Mouse (Mus musculus): Measurements from ENCODE around the gene Tenm2. TPM values are rescaled to one million over a fixed set of nuclear protein-coding genes. Genes with fewer than 3 reads are reported as not detected.
A peak's percentile ranks its signal among the peaks of the same experiment; 100 is the strongest.

Gene Tenm2
- polyA plus RNA-seq, 1 experiment from 2014 or later, result 3.2 TPM

DNA sequence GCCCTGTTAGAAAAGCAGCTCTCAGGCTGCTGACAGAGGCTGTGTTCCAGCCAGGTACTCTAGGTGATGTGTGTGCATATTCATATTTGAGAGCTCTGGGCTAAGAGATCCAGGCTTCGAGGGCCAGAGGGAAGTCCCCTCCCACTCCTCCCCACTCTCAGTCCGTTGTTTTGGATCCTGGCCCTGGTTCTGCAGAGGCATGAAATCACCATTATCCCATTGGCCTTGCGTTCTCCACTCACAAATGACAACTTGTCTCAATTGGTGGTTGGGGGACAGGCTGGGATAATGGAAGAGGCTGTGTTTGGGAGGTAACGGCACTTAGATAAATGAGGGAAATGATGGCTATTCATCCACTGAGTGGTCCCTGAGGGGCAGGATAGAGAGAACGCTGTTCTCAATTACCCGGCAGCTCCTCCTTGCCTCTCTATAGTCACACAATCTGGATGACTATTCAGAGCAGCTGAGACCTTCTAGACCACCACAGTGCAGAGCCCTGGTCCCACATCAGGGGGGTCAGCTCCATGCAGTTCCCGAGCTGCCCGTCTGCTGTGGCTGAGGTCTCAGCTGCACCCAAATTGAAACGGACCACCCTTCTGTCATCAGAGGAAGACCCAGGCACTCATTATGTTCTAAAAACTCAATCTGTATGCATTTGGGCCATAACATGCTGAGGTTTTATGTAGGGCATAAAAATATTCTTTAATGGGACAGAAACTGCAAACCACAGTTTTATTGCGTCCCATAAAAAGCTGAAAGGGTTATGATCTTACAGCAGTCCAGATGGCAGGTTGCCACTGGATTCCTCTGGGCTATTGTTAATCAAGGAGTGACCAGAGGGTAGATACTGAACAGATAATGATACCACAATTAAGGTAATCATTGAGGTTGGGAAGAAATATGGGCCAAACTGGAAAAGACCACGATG lies 1226.2 kb downstream of the Tenm2 start:
- H3K9ac ChIP-seq (ENCODE audit: low read length), result no peak overlapping the region
- H3K27me3 ChIP-seq (ENCODE audit: control insufficient read depth, insufficient read depth, low read length), result no peaks in the 10 kb centered on the region
- 35% methylated on average over 11 of the region's 11 CpGs for WGBS
- no peaks in the 10 kb centered on the region for H3K9me3 ChIP-seq (ENCODE audit: control insufficient read depth, low read length)
- peak; percentile 46 for DNase-seq (ENCODE audit: low spot score)
- no peak overlapping the region for H3K4me3 ChIP-seq (ENCODE audit: low read depth, low read length)
- no peak overlapping the region for H3K4me2 ChIP-seq (ENCODE audit: low read depth)
- H3K27ac ChIP-seq (ENCODE audit: low read depth, low read length), result no peak overlapping the region
- H3K36me3 ChIP-seq (ENCODE audit: control insufficient read depth, insufficient read depth, low read length), result no peaks in the 10 kb centered on the region
- H3K4me1 ChIP-seq (ENCODE audit: control insufficient read depth, insufficient read depth, low read length), result no peaks in the 10 kb centered on the region
- peak; percentile 82 for ATAC-seq (ENCODE audit: insufficient read depth, low FRiP score, low TSS enrichment)

DNA sequence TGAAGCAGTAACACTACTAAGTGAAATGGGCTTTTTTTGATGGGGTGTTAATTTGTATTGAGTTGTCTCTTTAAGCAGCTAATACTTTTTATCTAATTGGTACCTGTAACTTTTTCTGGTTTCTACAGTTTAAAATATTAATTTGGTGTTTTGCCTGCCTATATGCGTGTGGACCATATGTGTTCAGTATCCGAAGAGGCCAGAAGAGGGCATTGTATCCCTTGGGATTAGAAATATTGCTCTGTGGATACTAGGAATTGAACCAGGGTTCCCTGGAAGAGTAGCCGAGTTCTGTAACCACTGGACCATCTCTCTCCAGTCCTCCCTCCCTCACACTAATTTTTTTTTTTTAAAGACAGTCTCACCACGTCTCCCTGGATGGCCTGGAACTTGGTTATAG lies 1232.9 kb downstream of the Tenm2 start:
- ATAC-seq (ENCODE audit: insufficient read depth, low FRiP score, low TSS enrichment) (no peak), DNase-seq (ENCODE audit: low spot score) (no peak)
- Histone ChIP-seq H3K27me3 (ENCODE audit: control insufficient read depth, insufficient read depth, low read length) (no peaks in the 10 kb centered on the region), H3K4me1 (ENCODE audit: control insufficient read depth, insufficient read depth, low read length) (peaks cover 14% of the 10 kb centered on the region), H3K36me3 (ENCODE audit: control insufficient read depth, insufficient read depth, low read length) (no peaks in the 10 kb centered on the region), H3K4me3 (ENCODE audit: low read depth, low read length) (no peak overlapping the region), H3K9ac (ENCODE audit: low read length) (no peak overlapping the region), H3K9me3 (ENCODE audit: control insufficient read depth, low read length) (no peaks in the 10 kb centered on the region), H3K27ac (ENCODE audit: low read depth, low read length) (no peak overlapping the region), H3K4me2 (ENCODE audit: low read depth) (no peak overlapping the region)
- 46% methylated on average over 4 of the region's 4 CpGs for WGBS

DNA sequence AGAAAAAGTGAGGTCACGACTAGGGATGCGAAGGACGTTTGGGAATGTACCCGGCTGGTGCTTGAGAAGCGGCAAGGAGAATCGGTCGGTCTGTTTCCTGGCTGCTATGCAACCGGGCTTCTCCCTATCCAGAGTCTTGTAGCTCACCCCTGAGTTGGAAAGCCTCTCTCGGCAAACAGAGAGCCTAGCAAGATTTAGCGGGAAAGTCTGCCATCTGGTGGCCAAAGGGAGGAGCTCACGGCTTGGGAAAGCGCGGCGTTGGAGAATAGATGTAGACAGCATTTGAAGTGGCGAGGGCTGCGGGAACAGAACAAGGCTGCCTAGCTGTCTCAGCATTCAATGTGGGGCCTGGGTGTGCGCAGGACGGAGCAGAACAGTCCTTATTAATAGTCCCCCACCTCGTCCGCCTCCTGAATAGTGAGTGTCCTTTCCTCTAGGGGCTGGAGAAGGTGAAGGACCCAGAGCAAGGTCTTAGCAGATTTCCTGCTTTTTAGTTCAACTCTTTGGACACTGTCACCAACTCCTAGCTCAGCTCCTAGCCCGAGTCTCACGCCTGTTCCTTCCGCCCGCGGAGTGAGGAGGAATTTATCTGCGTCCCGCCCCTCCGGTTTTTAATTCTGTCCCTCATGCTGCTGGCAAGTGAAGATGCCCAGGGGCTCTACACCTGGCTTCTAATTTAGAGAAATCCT lies 1234.3 kb downstream of the Tenm2 start:
- H3K27me3 ChIP-seq (ENCODE audit: control insufficient read depth, insufficient read depth, low read length), result no peaks in the 10 kb centered on the region
- H3K4me2 ChIP-seq (ENCODE audit: low read depth), result peak overlapping the region; percentile 34
- H3K9me3 ChIP-seq (ENCODE audit: control insufficient read depth, low read length), result no peaks in the 10 kb centered on the region
- H3K4me3 ChIP-seq (ENCODE audit: low read depth, low read length), result peak overlapping the region; percentile 12; the same call in 1 of the 2 replicates
- WGBS, result 7% methylated on average over 28 of the region's 28 CpGs
- peak; percentile 77 for ATAC-seq (ENCODE audit: insufficient read depth, low FRiP score, low TSS enrichment)
- H3K4me1 ChIP-seq (ENCODE audit: control insufficient read depth, insufficient read depth, low read length), result peaks cover 14% of the 10 kb centered on the region
- no peak overlapping the region for H3K27ac ChIP-seq (ENCODE audit: low read depth, low read length)
- DNase-seq (ENCODE audit: low spot score), result peak; percentile 94
- no peak overlapping the region for H3K9ac ChIP-seq (ENCODE audit: low read length)
- no peaks in the 10 kb centered on the region for H3K36me3 ChIP-seq (ENCODE audit: control insufficient read depth, insufficient read depth, low read length)

DNA sequence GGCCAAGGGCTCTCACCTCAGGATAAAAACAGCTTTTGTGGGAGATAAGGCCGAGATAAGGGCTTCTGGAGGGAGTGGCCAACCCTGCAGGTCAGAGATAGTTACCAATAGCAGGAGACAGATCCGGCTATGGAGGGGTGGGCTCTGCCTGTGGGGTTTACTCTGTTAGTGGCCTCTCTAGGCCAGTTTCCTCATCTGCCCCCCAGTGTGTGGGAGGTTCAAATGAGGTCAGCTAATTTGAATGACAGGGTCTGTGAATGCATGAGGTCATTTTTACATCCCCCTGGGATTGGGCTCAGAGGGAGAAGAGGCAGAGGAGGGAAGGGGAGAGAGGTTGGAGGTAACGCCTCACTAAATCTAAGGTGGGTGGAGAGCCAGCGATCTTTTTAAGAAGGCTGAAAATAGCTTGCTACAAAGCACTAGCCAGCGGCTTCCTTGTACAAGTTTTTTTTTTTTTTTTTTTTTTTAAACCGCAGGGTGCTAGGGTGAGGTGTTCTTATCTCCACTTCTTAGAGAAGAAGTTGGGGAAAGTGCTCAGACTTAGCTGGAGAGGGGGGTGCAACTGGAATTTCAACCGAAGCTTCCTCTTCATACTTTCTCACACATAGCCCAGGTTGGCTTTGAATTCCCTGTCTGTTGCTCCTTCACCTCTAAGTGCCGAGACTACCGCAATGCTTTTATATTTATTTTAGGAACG lies 1235.0 kb downstream of the Tenm2 start:
- Histone ChIP-seq H3K36me3 (ENCODE audit: control insufficient read depth, insufficient read depth, low read length) (no peaks in the 10 kb centered on the region), H3K4me1 (ENCODE audit: control insufficient read depth, insufficient read depth, low read length) (peaks cover 14% of the 10 kb centered on the region), H3K27me3 (ENCODE audit: control insufficient read depth, insufficient read depth, low read length) (no peaks in the 10 kb centered on the region), H3K27ac (ENCODE audit: low read depth, low read length) (no peak overlapping the region), H3K4me2 (ENCODE audit: low read depth) (peak overlapping the region; percentile 34), H3K9ac (ENCODE audit: low read length) (no peak overlapping the region), H3K9me3 (ENCODE audit: control insufficient read depth, low read length) (no peaks in the 10 kb centered on the region), H3K4me3 (ENCODE audit: low read depth, low read length) (peak overlapping the region; percentile 12; the same call in 1 of the 2 replicates)
- WGBS, result 3% methylated on average over 10 of the region's 10 CpGs
- DNase-seq (ENCODE audit: low spot score), result no peak
- peak; percentile 40 for ATAC-seq (ENCODE audit: insufficient read depth, low FRiP score, low TSS enrichment)

DNA sequence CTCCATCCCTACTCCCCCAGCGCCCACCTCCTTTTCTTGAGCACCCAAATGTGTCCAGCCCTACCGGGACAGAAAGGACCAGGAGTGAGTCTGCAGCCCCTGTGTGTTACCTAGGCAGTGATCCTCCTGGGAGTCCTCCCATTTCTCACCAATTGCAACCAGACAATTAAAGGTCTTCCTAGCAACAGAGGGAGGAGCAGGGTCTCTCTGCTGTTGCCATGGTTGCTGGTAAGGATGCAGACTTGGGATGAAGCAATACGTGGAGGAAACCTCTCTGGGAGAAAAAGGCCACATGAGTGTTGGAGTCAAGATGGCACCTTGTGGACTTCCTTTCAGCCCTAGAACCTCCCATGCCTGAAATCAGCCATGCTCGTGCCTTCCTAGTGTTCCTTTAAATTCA lies 1235.7 kb downstream of the Tenm2 start:
- no peak overlapping the region for H3K27ac ChIP-seq (ENCODE audit: low read depth, low read length)
- H3K4me1 ChIP-seq (ENCODE audit: control insufficient read depth, insufficient read depth, low read length), result peaks cover 14% of the 10 kb centered on the region
- H3K9me3 ChIP-seq (ENCODE audit: control insufficient read depth, low read length), result no peaks in the 10 kb centered on the region
- 0 out of 2 replicates have a peak overlapping the region, but pooled peaks have one; percentile 5 for H3K4me2 ChIP-seq (ENCODE audit: low read depth)
- H3K4me3 ChIP-seq (ENCODE audit: low read depth, low read length), result no peak overlapping the region
- ATAC-seq (ENCODE audit: insufficient read depth, low FRiP score, low TSS enrichment) (no peak), DNase-seq (ENCODE audit: low spot score) (peak; percentile 42)
- H3K36me3 ChIP-seq (ENCODE audit: control insufficient read depth, insufficient read depth, low read length), result no peaks in the 10 kb centered on the region
- no peaks in the 10 kb centered on the region for H3K27me3 ChIP-seq (ENCODE audit: control insufficient read depth, insufficient read depth, low read length)
- WGBS, result 8% methylated on average over 4 of the region's 4 CpGs
- H3K9ac ChIP-seq (ENCODE audit: low read length), result no peak overlapping the region

DNA sequence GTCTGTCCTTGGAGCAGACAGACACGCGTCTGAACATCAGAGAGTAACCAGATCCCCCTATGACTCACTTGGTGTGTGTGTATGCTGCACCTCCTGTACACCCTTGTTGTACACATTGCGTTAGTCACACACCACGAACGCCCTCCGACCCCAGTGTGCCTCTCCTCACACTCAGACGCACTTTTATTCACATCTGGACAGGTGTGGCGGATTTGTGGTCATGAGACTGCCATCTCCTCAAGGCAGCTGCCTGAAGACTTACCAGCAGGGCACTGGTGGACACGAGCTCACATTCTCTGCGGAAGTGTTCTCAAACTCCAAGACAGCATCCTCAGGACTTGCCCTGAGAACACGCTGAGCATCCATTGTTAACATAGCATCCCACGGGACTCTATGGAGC lies 1237.7 kb downstream of the Tenm2 start:
- Histone ChIP-seq H3K4me2 (ENCODE audit: low read depth) (no peak overlapping the region), H3K9me3 (ENCODE audit: control insufficient read depth, low read length) (no peaks in the 10 kb centered on the region), H3K9ac (ENCODE audit: low read length) (no peak overlapping the region), H3K27me3 (ENCODE audit: control insufficient read depth, insufficient read depth, low read length) (no peaks in the 10 kb centered on the region), H3K4me1 (ENCODE audit: control insufficient read depth, insufficient read depth, low read length) (peaks cover 14% of the 10 kb centered on the region), H3K27ac (ENCODE audit: low read depth, low read length) (no peak overlapping the region), H3K4me3 (ENCODE audit: low read depth, low read length) (no peak overlapping the region), H3K36me3 (ENCODE audit: control insufficient read depth, insufficient read depth, low read length) (no peaks in the 10 kb centered on the region)
- DNase-seq (ENCODE audit: low spot score), result no peak
- no peak for ATAC-seq (ENCODE audit: insufficient read depth, low FRiP score, low TSS enrichment)
- 86% methylated on average over 12 of the region's 12 CpGs for WGBS

DNA sequence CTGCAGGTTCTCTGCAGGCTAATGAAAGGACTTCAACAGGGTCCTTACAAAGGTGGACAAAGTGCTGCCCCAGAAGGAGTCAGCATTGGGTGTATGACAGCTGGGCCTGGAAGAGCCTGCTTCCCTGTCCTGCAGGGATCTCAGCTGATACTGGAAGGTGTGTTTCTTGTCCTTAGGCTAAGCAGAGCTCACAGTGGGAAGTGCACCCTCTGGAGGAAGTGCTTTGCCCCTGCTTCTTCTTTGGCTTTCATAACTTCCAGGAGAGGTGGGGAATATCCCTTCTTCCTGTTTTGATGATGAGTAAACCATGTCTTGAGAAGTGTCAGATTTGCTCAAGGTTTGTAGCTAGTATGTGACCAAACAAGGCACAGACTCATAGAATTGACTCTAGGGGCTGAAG lies 1240.5 kb downstream of the Tenm2 start:
- ATAC-seq (ENCODE audit: insufficient read depth, low FRiP score, low TSS enrichment) (no peak), DNase-seq (ENCODE audit: low spot score) (no peak)
- Histone ChIP-seq H3K9me3 (ENCODE audit: control insufficient read depth, low read length) (no peaks in the 10 kb centered on the region), H3K9ac (ENCODE audit: low read length) (no peak overlapping the region), H3K27me3 (ENCODE audit: control insufficient read depth, insufficient read depth, low read length) (no peaks in the 10 kb centered on the region), H3K4me2 (ENCODE audit: low read depth) (no peak overlapping the region), H3K36me3 (ENCODE audit: control insufficient read depth, insufficient read depth, low read length) (no peaks in the 10 kb centered on the region), H3K27ac (ENCODE audit: low read depth, low read length) (no peak overlapping the region), H3K4me3 (ENCODE audit: low read depth, low read length) (no peak overlapping the region), H3K4me1 (ENCODE audit: control insufficient read depth, insufficient read depth, low read length) (peaks cover 9% of the 10 kb centered on the region)

DNA sequence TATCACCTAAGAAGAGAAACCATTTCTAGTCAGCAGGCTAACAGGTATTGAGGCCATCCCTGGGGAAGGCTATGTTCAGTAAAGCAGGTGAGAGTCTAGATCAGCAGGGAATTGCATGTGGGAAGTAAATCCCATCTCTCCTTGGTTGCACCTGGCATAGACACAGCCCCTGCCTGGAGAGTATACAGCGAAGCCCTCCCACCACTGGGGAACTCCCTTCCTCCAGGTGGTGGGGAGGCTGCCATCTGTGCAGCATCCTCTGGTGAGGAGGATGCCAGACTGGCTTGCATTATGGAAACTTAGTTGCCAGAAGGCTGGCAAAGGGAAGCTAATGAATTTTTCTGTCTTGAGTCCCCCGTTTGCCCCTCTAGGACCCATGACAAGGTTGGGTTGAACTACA lies 1243.9 kb downstream of the Tenm2 start:
- Histone ChIP-seq H3K4me3 (ENCODE audit: low read depth, low read length) (no peak overlapping the region), H3K9me3 (ENCODE audit: control insufficient read depth, low read length) (no peaks in the 10 kb centered on the region), H3K27ac (ENCODE audit: low read depth, low read length) (no peak overlapping the region), H3K4me1 (ENCODE audit: control insufficient read depth, insufficient read depth, low read length) (no peaks in the 10 kb centered on the region), H3K27me3 (ENCODE audit: control insufficient read depth, insufficient read depth, low read length) (no peaks in the 10 kb centered on the region), H3K4me2 (ENCODE audit: low read depth) (no peak overlapping the region), H3K9ac (ENCODE audit: low read length) (no peak overlapping the region), H3K36me3 (ENCODE audit: control insufficient read depth, insufficient read depth, low read length) (no peaks in the 10 kb centered on the region)
- no peak for ATAC-seq (ENCODE audit: insufficient read depth, low FRiP score, low TSS enrichment)
- WGBS, result 80% methylated on average over 2 of the region's 2 CpGs
- no peak for DNase-seq (ENCODE audit: low spot score)
